ENCODE assay signal across 18 mouse cellular contexts in the genomic region with DNA sequence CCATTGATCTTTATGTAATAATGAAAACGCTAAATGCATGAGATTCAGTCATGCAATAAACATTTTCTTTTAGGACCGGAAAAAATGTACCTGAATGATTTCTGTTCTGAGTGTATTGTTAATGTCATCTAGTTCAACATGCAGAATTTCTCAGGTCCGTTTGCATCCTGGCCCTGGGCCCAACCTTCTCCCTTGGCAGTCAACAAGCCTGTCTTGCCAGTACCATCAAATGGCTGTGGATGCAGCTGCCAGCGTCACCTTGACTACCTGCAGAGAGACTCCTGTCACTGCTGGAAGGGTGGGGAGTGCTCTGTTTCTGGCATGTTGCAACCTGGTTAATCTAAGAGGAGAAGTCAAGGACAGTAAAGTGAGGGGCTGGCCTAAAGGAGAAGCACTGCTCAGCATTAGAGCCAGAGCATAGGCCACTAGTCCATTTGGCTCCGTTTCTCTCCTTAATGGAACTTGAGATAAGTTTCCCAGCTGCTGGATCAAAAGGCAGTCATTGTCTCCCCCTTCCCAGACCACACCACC. TPM values are rescaled to one million over a fixed set of nuclear protein-coding genes. Genes with fewer than 3 reads are reported as not detected.
DNase-seq lines count a peak whose midpoint lies in the region; ATAC-seq lines count a peak whose summit lies in the region.
"Had no signal": no experiment of that assay in that cellular context is flagged by ENCODE, and none has a peak within 500 bp of the region (broad histone marks: within the 10 kb centered on the region; RNA-seq: fewer than 3 reads in every experiment).

No protein-coding gene starts in this region.

- H3K9me3 ChIP-seq in embryonic facial prominence, embryonic 15.5 days (replicated peaks), result no peaks in the 10 kb centered on the region
- H3K9me3 ChIP-seq in forebrain, embryonic 13.5 days (replicated peaks), result no peaks in the 10 kb centered on the region
- H3K9me3 ChIP-seq: lung, embryonic 15.5 days; midbrain, embryonic 12.5 days had no signal

- 0 out of 2 replicates have a peak overlapping the region, but pooled peaks have one; percentile 34 for H3K27ac ChIP-seq in embryonic facial prominence, embryonic 15.5 days (replicated peaks)
- no peak overlapping the region for H3K27ac ChIP-seq in forebrain, embryonic 13.5 days
- H3K27ac ChIP-seq: hindbrain, embryonic 14.5 days; lung, embryonic 15.5 days; midbrain, embryonic 12.5 days had no signal

- H3K4me2 ChIP-seq in embryonic facial prominence, embryonic 15.5 days (replicated peaks), result no peak overlapping the region
- no peak overlapping the region for H3K4me2 ChIP-seq in forebrain, embryonic 13.5 days
- H3K4me2 ChIP-seq: hindbrain, embryonic 14.5 days; lung, embryonic 15.5 days; midbrain, embryonic 12.5 days had no signal

- ATAC-seq in embryonic facial prominence, embryonic 15.5 days (ENCODE audit: insufficient number of reproducible peaks, low FRiP score, low TSS enrichment, low read depth), result no peak
- no peak for ATAC-seq in forebrain, embryonic 13.5 days
- ATAC-seq: forebrain, embryonic 16.5 days had no signal

- H3K27me3 ChIP-seq in embryonic facial prominence, embryonic 15.5 days, result no peaks in the 10 kb centered on the region
- H3K27me3 ChIP-seq in forebrain, embryonic 13.5 days, result no peaks in the 10 kb centered on the region
- H3K27me3 ChIP-seq: lung, embryonic 15.5 days; midbrain, embryonic 12.5 days had no signal

- 64% methylated on average over 5 of the region's 5 CpGs for WGBS in embryonic facial prominence, embryonic 15.5 days
- WGBS in forebrain, embryonic 13.5 days, result 74% methylated on average over 5 of the region's 5 CpGs

- no peaks in the 10 kb centered on the region for H3K36me3 ChIP-seq in embryonic facial prominence, embryonic 15.5 days
- H3K36me3 ChIP-seq in forebrain, embryonic 13.5 days (ENCODE audit: poor library complexity, severe bottlenecking), result no peaks in the 10 kb centered on the region
- H3K36me3 ChIP-seq: lung, embryonic 15.5 days; midbrain, embryonic 12.5 days had no signal

- H3K4me3 ChIP-seq in embryonic facial prominence, embryonic 15.5 days (replicated peaks), result no peak overlapping the region
- H3K4me3 ChIP-seq in forebrain, embryonic 13.5 days, result no peak overlapping the region
- H3K4me3 ChIP-seq: lung, embryonic 15.5 days; midbrain, embryonic 12.5 days had no signal

- intact Hi-C loops in left cerebral cortex, postnatal 4 days (cut with DNase I), result no loop called here

- DNase-seq in cerebellum, postnatal 25 days, result peak; percentile 40 to 63
- DNase-seq in cerebellum, adult 9-11 months, result no peak
- peak; percentile 38 for DNase-seq in left cerebral cortex, postnatal 4 days
- no peak for DNase-seq in left cerebral cortex, adult 9 months (ENCODE audit: low spot score in 2 of 2)
- peak; percentile 45 for DNase-seq in lung, postnatal 25 days (ENCODE audit: low spot score)
- DNase-seq in frontal cortex, postnatal 14 days (ENCODE audit: low spot score in 2 of 2), result no peak
- DNase-seq: adrenal gland, adult 8-10 months; kidney, adult 18-20 months; kidney, postnatal 36 days; liver; thymus, postnatal 4 days had no signal

- no peak overlapping the region for H3K9ac ChIP-seq in embryonic facial prominence, embryonic 15.5 days
- no peak overlapping the region for H3K9ac ChIP-seq in forebrain, embryonic 13.5 days
- H3K9ac ChIP-seq: hindbrain, embryonic 14.5 days; lung, embryonic 15.5 days; midbrain, embryonic 12.5 days had no signal

- H3K4me1 ChIP-seq in embryonic facial prominence, embryonic 15.5 days, result 0 out of 2 replicates have a peak, but pooled peaks cover 4% of the 10 kb centered on the region
- no peaks in the 10 kb centered on the region for H3K4me1 ChIP-seq in forebrain, embryonic 13.5 days
- H3K4me1 ChIP-seq: lung, embryonic 15.5 days; midbrain, embryonic 12.5 days had no signal

RNA-seq across cellular contexts. Expression of gene Dstn, which starts 14.2 kb away (rescaled TPM):
- 100 to 1,000 TPM; 275 to 292 TPM for total RNA-seq in left cerebral cortex, postnatal 4 days (2021)
- 403 and 440 TPM in 2 replicates for polyA plus RNA-seq in embryonic facial prominence, embryonic 15.5 days (2015; fragmentation: Nextera tagmentation; extraction: Ambion mirVana)
- polyA plus RNA-seq in forebrain, embryonic 13.5 days (2015; fragmentation: Nextera tagmentation; extraction: Ambion mirVana), result 406 and 414 TPM in 2 replicates

RNA-seq across cellular contexts. Expression of gene Bfsp1, which starts 37.9 kb away (rescaled TPM):
- total RNA-seq in left cerebral cortex, postnatal 4 days (2021), result 1 to 10 TPM; 5.8 to 6.0 TPM
- polyA plus RNA-seq in embryonic facial prominence, embryonic 15.5 days (2015; fragmentation: Nextera tagmentation; extraction: Ambion mirVana), result 3.0 and 3.6 TPM in 2 replicates
- polyA plus RNA-seq in forebrain, embryonic 13.5 days (2015; fragmentation: Nextera tagmentation; extraction: Ambion mirVana), result 0.53 and 0.57 TPM in 2 replicates
- total RNA-seq: gastrocnemius, adult 18-20 months had no signal

Comparison
In these comparisons a context has a peak if more than half of its experiments do, and no peak if none do; other contexts are left out.
1. DNase-seq: peak in cerebellum, postnatal 25 days (2 of 2), left cerebral cortex, postnatal 4 days (single experiment) and lung, postnatal 25 days (single experiment); none in cerebellum, adult 9-11 months (single experiment), left cerebral cortex, adult 9 months (0 of 2) and frontal cortex, postnatal 14 days (0 of 2).